Mouse (Mus musculus) kidney, embryonic 16.5 days (tissue): ENCODE measurements around the gene Znrf1. TPM values are rescaled to one million over a fixed set of nuclear protein-coding genes. Genes with fewer than 3 reads are reported as not detected.

Experiments
- ATAC-seq: fragments of 200-750 bp; cut with Nextera tagmentation; 2 replicates; pipeline ENCODE4 v1.8.0; 2017; ENCODE audit warnings: moderate TSS enrichment; ENCODE audit not compliant: low FRiP score, low TSS enrichment
- H3K27ac ChIP-seq: fragments of 300-500 bp; sonication (generic); 2 replicates; pipeline ENCODE4 v1.5.1; 2014; ENCODE audit warnings: low read length
- H3K27me3 ChIP-seq: fragments of 300-500 bp; sonication (generic); 2 replicates; pipeline ENCODE4 v1.6.1; 2014; ENCODE audit warnings: low read length, control low read depth, mixed read lengths; ENCODE audit not compliant: insufficient read depth
- H3K36me3 ChIP-seq: fragments of 300-500 bp; sonication (generic); 2 replicates; pipeline ENCODE4 v1.6.1; 2014; ENCODE audit warnings: low read length, control low read depth, mixed read lengths; ENCODE audit not compliant: insufficient read depth
- H3K4me1 ChIP-seq: fragments of 300-500 bp; sonication (generic); 2 replicates; pipeline ENCODE4 v1.6.1; 2014; ENCODE audit warnings: low read length, control low read depth, mixed read lengths; ENCODE audit not compliant: insufficient read depth
- H3K4me2 ChIP-seq: fragments of 300-500 bp; sonication (generic); replicated peaks from 2 replicates; pipeline ENCODE4 v1.6.1; 2014; ENCODE audit warnings: low read depth, low read length
- H3K4me3 ChIP-seq: fragments of 300-500 bp; sonication (generic); 2 replicates; pipeline ENCODE4 v1.5.1; 2014; ENCODE audit warnings: mild to moderate bottlenecking, low read length
- H3K9ac ChIP-seq: fragments of 300-500 bp; sonication (generic); replicated peaks from 2 replicates; pipeline ENCODE4 v1.6.1; 2014; ENCODE audit warnings: low read length
- H3K9me3 ChIP-seq: fragments of 300-500 bp; sonication (generic); 2 replicates; pipeline ENCODE4 v1.6.1; 2016; ENCODE audit warnings: low read length, control low read depth
- WGBS: fragments of 180-500 bp; shearing (Covaris S2); extraction: QIAGEN DNeasy Blood & Tissue Kit; methylation state at CpG from one replicate; pipeline ENCODE4 v1.1.7; 2014; 5-methylcytosine and 5-hydroxymethylcytosine counted together
- polyA plus RNA-seq: library from polyadenylated mRNA; unstranded; fragments of >200 nt; fragmentation: Nextera tagmentation; extraction: Ambion mirVana; gene quantifications from 2 replicates; pipeline ENCODE4 v1.2.1, GENCODE M21; 2015

Znrf1 gene
- polyA plus RNA-seq, 1 experiment from 2014 or later = 19.9 TPM

GRCm38 (mm10) chr8:111509278-111509677 is 26.6 kb upstream of the Znrf1 start:
- Histone ChIP-seq H3K27ac (no peak overlapping the region), H3K27me3 (no peaks in the 10 kb centered on the region), H3K9me3 (0 out of 2 replicates have a peak, but pooled peaks cover 3% of the 10 kb centered on the region), H3K4me1 (peaks cover 8% of the 10 kb centered on the region), H3K4me3 (no peak overlapping the region), H3K9ac (no peak overlapping the region), H3K36me3 (no peaks in the 10 kb centered on the region), H3K4me2 (no peak overlapping the region)
- 86% methylated on average over 11 of the region's 11 CpGs for WGBS
- no peak for ATAC-seq

- no peak overlapping the region for H3K4me3 ChIP-seq
- H3K27me3 ChIP-seq = no peaks in the 10 kb centered on the region
- H3K9ac ChIP-seq = no peak overlapping the region
- H3K4me2 ChIP-seq = no peak overlapping the region
- peak overlapping the region; percentile 30; the same call in 1 of the 2 replicates for H3K27ac ChIP-seq
- H3K9me3 ChIP-seq = 0 out of 2 replicates have a peak, but pooled peaks cover 3% of the 10 kb centered on the region
- 43% methylated on average over 4 of the region's 4 CpGs for WGBS
- peak; percentile 69; the same call in 1 of the 2 replicates for ATAC-seq
- peaks cover 8% of the 10 kb centered on the region for H3K4me1 ChIP-seq
- no peaks in the 10 kb centered on the region for H3K36me3 ChIP-seq
Observed at GRCm38 (mm10) chr8:111510401-111510800, 25.5 kb upstream of the Znrf1 start.

- ATAC-seq = no peak
- no peaks in the 10 kb centered on the region for H3K27me3 ChIP-seq
- WGBS = 85% methylated on average over 7 of the region's 7 CpGs
Observed at GRCm38 (mm10) chr8:111512941-111513340, 23.0 kb upstream of the Znrf1 start.

GRCm38 (mm10) chr8:111513446-111513845 is 22.5 kb upstream of the Znrf1 start:
- Histone ChIP-seq H3K27me3 (no peaks in the 10 kb centered on the region), H3K4me1 (peaks cover 8% of the 10 kb centered on the region), H3K4me3 (no peak overlapping the region), H3K36me3 (peaks cover 4% of the 10 kb centered on the region; the same call in 1 of the 2 replicates), H3K27ac (no peak overlapping the region), H3K4me2 (no peak overlapping the region), H3K9me3 (no peaks in the 10 kb centered on the region), H3K9ac (no peak overlapping the region)
- 88% methylated on average over 8 of the region's 8 CpGs for WGBS
- no peak for ATAC-seq

More at GRCm38 (mm10) chr8:111512941-111513340, 23.0 kb upstream of the Znrf1 start:
- no peak overlapping the region for H3K9ac ChIP-seq
- H3K4me2 ChIP-seq = no peak overlapping the region
- no peaks in the 10 kb centered on the region for H3K9me3 ChIP-seq
- H3K36me3 ChIP-seq = peaks cover 4% of the 10 kb centered on the region; the same call in 1 of the 2 replicates
- no peak overlapping the region for H3K4me3 ChIP-seq
- peaks cover 8% of the 10 kb centered on the region for H3K4me1 ChIP-seq
- no peak overlapping the region for H3K27ac ChIP-seq

GRCm38 (mm10) chr8:111516451-111517035 is 19.4 kb upstream of the Znrf1 start:
- Histone ChIP-seq H3K4me2 (no peak overlapping the region), H3K4me3 (no peak overlapping the region), H3K36me3 (peaks cover 4% of the 10 kb centered on the region; the same call in 1 of the 2 replicates), H3K9me3 (no peaks in the 10 kb centered on the region), H3K9ac (no peak overlapping the region), H3K27ac (no peak overlapping the region), H3K27me3 (no peaks in the 10 kb centered on the region), H3K4me1 (peaks cover 5% of the 10 kb centered on the region; the same call in 1 of the 2 replicates)
- ATAC-seq = no peak
- 58% methylated on average over 7 of the region's 7 CpGs for WGBS

- Histone ChIP-seq H3K36me3 (peaks cover 4% of the 10 kb centered on the region; the same call in 1 of the 2 replicates), H3K4me2 (no peak overlapping the region), H3K9ac (no peak overlapping the region), H3K27me3 (no peaks in the 10 kb centered on the region), H3K9me3 (no peaks in the 10 kb centered on the region), H3K4me1 (peaks cover 8% of the 10 kb centered on the region; the same call in 1 of the 2 replicates), H3K4me3 (no peak overlapping the region), H3K27ac (no peak overlapping the region)
- no peak for ATAC-seq
- 96% methylated on average over 2 of the region's 2 CpGs for WGBS
Observed at GRCm38 (mm10) chr8:111517466-111517865, 18.4 kb upstream of the Znrf1 start.

GRCm38 (mm10) chr8:111521713-111522429 is 14.0 kb upstream of the Znrf1 start, which contains the start of gene Wdr59:
Wdr59 (minus strand) TSS chr8:111522092.
- H3K4me3 ChIP-seq = peak within 1 kb of the TSS; percentile 52
- no peaks in the 10 kb centered on the region for H3K36me3 ChIP-seq
- H3K9ac ChIP-seq = peak within 1 kb of the TSS; percentile 66
- H3K4me2 ChIP-seq = peak within 1 kb of the TSS; percentile 63
- peak; percentile 99 for ATAC-seq
- H3K9me3 ChIP-seq = no peaks in the 10 kb centered on the region
- H3K4me1 ChIP-seq = peaks cover 8% of the 10 kb centered on the region; the same call in 1 of the 2 replicates
- no peak within 1 kb of the TSS for H3K27ac ChIP-seq
- no peaks in the 10 kb centered on the region for H3K27me3 ChIP-seq
- under 1% methylated on average over 34 of the region's 34 CpGs for WGBS

GRCm38 (mm10) chr8:111526403-111527024 is 9.4 kb upstream of the Znrf1 start:
- no peak for ATAC-seq
- Histone ChIP-seq H3K4me3 (no peak overlapping the region), H3K4me1 (0 out of 2 replicates have a peak, but pooled peaks cover 3% of the 10 kb centered on the region), H3K27me3 (no peaks in the 10 kb centered on the region), H3K9me3 (no peaks in the 10 kb centered on the region), H3K9ac (no peak overlapping the region), H3K4me2 (no peak overlapping the region), H3K27ac (no peak overlapping the region), H3K36me3 (no peaks in the 10 kb centered on the region)
- 68% methylated on average over 6 of the region's 6 CpGs for WGBS

- H3K36me3 ChIP-seq = no peaks in the 10 kb centered on the region
- H3K27me3 ChIP-seq = no peaks in the 10 kb centered on the region
- no peak overlapping the region for H3K27ac ChIP-seq
- no peak overlapping the region for H3K9ac ChIP-seq
- H3K4me3 ChIP-seq = no peak overlapping the region
- H3K4me1 ChIP-seq = 0 out of 2 replicates have a peak, but pooled peaks cover 3% of the 10 kb centered on the region
- 64% methylated on average over 8 of the region's 8 CpGs for WGBS
- no peaks in the 10 kb centered on the region for H3K9me3 ChIP-seq
- no peak for ATAC-seq
- no peak overlapping the region for H3K4me2 ChIP-seq
Observed at GRCm38 (mm10) chr8:111527149-111527548, 8.7 kb upstream of the Znrf1 start.
